Mouse (Mus musculus) R1 (cell line): ENCODE results near the gene Chid1.
A peak's percentile ranks its signal among the peaks of the same experiment; 100 is the strongest.

Experiments used
- DNase-seq: peaks from one replicate; pipeline ENCODE4 v3.0.0-alpha.2; 2018; ENCODE audit warnings: low read depth, low spot score

The Chid1 gene

GRCm38 (mm10) chr7:141508160-141508559 lies 31.5 kb downstream of the Chid1 start:
- no peak for DNase-seq

DNA sequence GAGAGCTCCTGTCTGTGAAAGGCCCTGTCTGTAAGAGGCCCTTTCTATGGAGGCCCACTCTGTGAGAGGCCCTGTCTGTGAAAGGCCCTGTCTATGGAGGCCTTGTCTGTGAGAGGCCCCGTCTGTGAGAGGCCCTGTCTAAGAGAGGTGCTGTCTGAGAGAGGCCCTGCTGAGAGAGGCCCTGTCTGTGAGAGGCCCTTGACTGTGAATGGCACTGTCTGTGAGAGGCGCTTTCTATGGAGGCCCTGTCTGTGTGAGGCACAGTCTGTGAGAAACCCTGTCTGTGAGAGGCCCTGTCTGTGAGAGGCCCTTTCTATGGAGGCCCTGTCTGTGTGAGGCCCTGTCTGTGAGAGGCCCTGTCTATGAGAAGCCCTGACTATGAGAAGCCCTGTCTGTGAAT lies 33.4 kb downstream of the Chid1 start:
- DNase-seq: no peak

GRCm38 (mm10) chr7:141502556-141502905 lies 37.1 kb downstream of the Chid1 start:
- no peak for DNase-seq

- no peak for DNase-seq
These were observed 37.7 kb downstream of the Chid1 start for GRCm38 (mm10) chr7:141501820-141502555.

- DNase-seq: no peak
These were observed 42.1 kb downstream of the Chid1 start for GRCm38 (mm10) chr7:141497600-141497999.

GRCm38 (mm10) chr7:141495940-141496339 lies 43.7 kb downstream of the Chid1 start:
- DNase-seq: no peak

DNA sequence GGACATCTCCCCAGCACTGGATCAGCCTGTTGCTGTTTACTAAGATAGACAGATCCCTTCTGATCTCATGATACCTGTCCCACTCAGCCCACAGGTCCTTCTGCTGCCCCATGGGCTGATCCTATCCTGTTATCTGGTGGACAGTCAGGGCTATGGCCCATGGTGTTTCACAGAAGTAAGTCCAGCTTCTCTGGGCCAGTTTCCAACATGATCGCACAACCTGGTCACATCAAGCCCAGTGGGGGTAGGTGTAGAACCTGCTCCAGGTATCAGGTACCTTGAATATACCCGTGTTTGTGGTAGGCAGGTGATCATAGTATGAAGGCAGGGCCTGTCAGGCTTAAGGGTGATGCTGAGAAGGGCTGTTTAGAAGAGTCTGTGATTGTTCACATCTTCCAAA lies 44.3 kb downstream of the Chid1 start:
- DNase-seq: no peak

- DNase-seq: no peak
These were observed 45.9 kb downstream of the Chid1 start for GRCm38 (mm10) chr7:141493729-141494128.

DNA sequence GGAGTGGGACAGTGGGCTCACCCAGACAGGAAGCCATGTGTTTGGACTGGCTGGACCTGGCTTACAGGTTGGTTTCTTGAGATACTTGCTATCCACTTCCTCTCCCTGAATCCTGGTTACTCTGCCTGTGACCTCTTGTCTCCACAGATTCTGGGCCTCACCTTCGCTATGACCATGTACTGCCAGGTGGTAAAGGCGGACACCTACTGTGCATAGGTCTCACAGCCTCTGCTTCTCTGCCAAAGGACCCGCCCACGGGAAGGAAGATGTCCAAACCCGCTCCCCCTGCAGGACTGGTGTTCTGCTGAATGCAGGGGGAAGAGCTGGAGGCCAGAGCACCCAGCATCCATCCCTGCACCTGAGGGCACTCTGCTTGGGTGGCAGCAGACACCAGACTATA lies 46.9 kb downstream of the Chid1 start:
- DNase-seq: no peak

DNA sequence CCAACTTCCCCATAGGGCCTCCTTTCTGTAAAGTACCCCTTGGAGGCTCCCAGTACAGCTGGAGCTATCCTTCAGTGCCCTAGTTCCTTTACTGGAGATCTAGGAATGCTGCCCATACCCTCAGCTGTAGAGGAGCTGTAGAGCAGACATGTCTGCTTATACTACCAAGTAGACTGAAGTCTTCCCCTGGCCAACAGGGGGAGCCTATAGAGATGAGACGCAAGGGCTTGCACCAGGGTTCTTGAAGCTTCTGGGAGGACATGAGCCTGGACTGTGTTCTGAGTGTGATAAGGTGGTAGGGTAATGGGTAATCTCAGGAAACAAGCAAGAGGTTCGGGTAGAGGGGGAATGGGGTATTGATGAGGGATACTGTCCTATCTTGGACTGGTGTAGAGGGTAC lies 48.5 kb downstream of the Chid1 start:
- DNase-seq: peak; percentile 60

- DNase-seq: no peak
These were observed 52.5 kb downstream of the Chid1 start for GRCm38 (mm10) chr7:141487141-141487540.

DNA sequence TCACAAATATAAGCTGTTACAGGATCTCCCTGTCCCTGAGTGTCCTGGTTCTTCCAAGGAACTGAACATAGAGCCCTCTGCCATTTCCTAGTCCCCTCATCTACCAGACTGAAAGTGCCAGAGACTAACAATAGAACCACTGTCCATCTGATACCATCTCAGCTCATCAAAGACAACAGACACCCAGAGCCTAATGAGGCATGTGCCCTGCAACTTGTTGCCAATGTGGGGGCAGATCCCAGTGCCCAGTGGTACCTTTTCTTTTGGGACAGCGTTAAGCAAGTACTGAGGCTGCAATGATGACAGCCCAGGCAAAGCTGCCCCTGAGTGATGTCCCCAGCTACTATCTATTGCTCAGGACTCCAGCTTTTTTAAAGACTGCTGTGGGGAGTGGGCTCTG lies 53.4 kb downstream of the Chid1 start:
- no peak for DNase-seq

DNA sequence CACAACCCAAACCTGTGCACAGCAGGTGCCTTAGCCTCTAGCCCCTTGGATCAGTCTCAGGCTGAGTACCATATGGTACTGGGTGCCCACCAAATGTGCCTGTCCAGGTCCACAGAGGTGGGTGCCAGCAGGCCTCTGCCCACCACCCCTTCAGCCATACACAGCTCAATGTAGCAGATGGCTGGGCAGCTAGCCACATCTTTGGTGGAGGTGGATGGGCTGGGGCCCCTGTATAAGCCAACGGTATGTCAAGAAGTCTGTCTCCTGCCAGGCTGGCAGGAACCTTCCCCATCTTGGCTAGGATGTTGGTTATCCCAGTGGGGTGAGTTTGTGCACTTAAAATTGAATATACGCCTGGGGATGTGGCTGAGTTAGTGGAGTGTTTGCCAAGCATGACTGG lies 54.1 kb downstream of the Chid1 start:
- DNase-seq: no peak

GRCm38 (mm10) chr7:141485186-141485585 lies 54.5 kb downstream of the Chid1 start:
- no peak for DNase-seq

GRCm38 (mm10) chr7:141484186-141485120 lies 55.2 kb downstream of the Chid1 start:
- no peak for DNase-seq

DNA sequence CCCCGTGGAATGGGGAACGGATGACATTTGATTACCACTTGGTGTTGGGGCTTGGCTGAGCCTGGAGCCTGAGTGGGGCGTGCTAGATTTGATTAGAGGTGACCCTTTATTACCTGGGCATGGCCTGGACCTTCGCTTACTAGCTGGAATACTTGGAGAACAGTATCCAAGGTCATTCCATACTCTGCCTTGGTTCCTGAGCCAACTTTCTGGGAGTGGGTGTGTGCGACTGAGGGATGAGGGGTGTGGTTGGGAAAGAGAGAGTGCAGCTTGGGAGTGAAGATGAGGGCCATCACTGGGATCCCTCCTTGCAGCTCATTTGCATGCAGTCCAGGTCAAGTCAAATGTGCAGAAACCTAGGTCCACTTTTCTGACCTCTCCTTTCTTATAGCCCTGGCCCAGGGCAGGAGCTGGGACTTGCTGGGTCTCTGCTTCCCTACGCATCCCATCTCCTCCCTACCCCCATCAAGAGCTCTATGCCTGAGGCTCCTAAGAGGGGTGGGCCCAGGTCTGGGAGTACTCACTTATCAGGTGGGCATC lies 56.5 kb downstream of the Chid1 start:
- DNase-seq: no peak

DNA sequence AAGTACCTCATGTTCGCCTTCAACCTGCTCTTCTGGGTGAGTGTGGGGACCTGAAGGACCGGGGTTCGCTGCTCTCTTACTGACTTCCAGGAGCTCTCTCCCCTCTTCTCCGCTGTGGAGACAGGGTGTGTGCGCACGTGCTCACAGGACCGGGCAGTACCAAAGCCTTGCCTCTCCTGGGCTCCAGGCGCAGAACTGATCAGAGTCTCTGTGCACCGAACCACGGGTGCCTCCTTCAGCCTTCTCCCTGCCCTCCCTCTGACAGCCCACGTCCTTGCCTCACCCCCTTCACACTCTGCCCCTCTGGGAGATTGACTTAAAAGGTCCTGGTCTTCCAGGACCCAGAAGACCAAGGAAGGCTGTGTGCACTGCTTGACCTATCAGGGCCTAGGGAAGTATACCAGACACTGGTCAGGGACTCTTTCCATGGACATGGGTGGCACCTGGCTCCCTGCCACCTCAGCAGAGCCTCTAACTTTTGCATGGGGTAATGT lies 57.1 kb downstream of the Chid1 start:
- peak; percentile 60 for DNase-seq

GRCm38 (mm10) chr7:141481498-141482401 lies 57.9 kb downstream of the Chid1 start:
- peak; percentile 65 for DNase-seq

GRCm38 (mm10) chr7:141480842-141481497 lies 58.7 kb downstream of the Chid1 start:
- DNase-seq: peak; percentile 84

DNA sequence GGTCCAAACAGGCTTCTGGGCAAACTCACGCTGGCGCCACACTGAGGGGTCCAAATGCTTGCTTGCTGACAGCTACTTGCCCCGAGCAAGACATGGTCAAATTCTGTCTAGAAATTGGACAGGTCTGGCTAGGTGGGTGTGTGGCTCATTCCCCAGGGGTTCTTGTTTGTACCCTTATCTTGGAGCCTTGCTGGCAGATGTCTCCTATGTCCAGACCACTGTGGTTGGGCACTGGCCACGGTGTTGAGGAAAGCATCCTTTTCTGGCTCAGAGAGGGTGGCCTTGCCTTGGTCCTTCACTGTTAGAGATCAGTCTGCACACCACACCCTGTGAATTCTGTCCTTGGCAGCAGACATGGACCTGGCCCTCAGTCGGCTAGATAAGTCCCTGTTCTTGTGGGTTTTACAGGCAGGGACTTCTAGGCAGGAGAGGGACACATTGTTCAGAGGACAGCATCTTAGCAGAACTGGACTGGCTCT lies 61.3 kb downstream of the Chid1 start:
- no peak for DNase-seq
